Mouse (Mus musculus): Measurements from ENCODE around the gene Olfr1411.

The Olfr1411 gene

GRCm38 (mm10) chr1:92640393-92640792 is 46.2 kb downstream of the Olfr1411 start:
- peak; percentile 22 for DNase-seq (ENCODE audit: low read depth)

GRCm38 (mm10) chr1:92641514-92642272 is 47.5 kb downstream of the Olfr1411 start, which contains the start of gene Cops9:
Cops9 (minus strand) TSS chr1:92641985.
- peak; percentile 95 for DNase-seq (ENCODE audit: low read depth)

- no peak for DNase-seq (ENCODE audit: low read depth)
Measured at GRCm38 (mm10) chr1:92643691-92644090, 49.5 kb downstream of the Olfr1411 start.

GRCm38 (mm10) chr1:92644916-92645315 is 50.7 kb downstream of the Olfr1411 start:
- no peak for DNase-seq (ENCODE audit: low read depth)

- no peak for DNase-seq (ENCODE audit: low read depth)
Measured at GRCm38 (mm10) chr1:92646111-92646510, 51.9 kb downstream of the Olfr1411 start.

- DNase-seq (ENCODE audit: low read depth), result no peak
Measured at GRCm38 (mm10) chr1:92646601-92647000, 52.4 kb downstream of the Olfr1411 start.

- no peak for DNase-seq (ENCODE audit: low read depth)
Measured at GRCm38 (mm10) chr1:92647026-92647425, 52.8 kb downstream of the Olfr1411 start.

Data from 416B (cell line).